Mouse (Mus musculus) olfactory bulb, adult 2 months (tissue): ENCODE results near the gene Nav2.

Experiments
- CTCF ChIP-seq: fragments of 200-500 bp; IDR thresholded peaks from 2 replicates; pipeline ENCODE4 v1.5.1; 2012; ENCODE audit warnings: low read depth, mild to moderate bottlenecking, low read length, moderate library complexity; ENCODE audit not compliant: insufficient read depth
- POLR2A ChIP-seq: fragments of 200-500 bp; IDR thresholded peaks from 2 replicates; pipeline ENCODE4 v1.6.1; 2012; ENCODE audit warnings: mild to moderate bottlenecking, low read depth, low read length, moderate library complexity; ENCODE audit not compliant: insufficient read depth

- TF ChIP-seq CTCF (no peak), POLR2A (no peak)
Observed at GRCm38 (mm10) chr7:48998595-48998994, 90.1 kb downstream of the Nav2 start.
